Mouse (Mus musculus): ENCODE data around the gene Cutal. TPM values are rescaled to one million over a fixed set of nuclear protein-coding genes. Genes with fewer than 3 reads are reported as not detected.
A peak's percentile ranks its signal among the peaks of the same experiment; 100 is the strongest.

Gene Cutal
- polyA plus RNA-seq, 1 experiment from 2014 or later: 1.7 TPM

- no peak overlapping the region for H3K4me3 ChIP-seq (replicated peaks)
- H3K36me3 ChIP-seq: no peaks in the 10 kb centered on the region
- no peak for ATAC-seq (ENCODE audit: insufficient read depth, low FRiP score, low read depth)
- H3K9me3 ChIP-seq: no peaks in the 10 kb centered on the region
- H3K27me3 ChIP-seq (replicated peaks): no peaks in the 10 kb centered on the region
- no peak overlapping the region for H3K9ac ChIP-seq
- WGBS: 54% methylated on average over 12 of the region's 12 CpGs
- H3K27ac ChIP-seq: no peak overlapping the region
- H3K4me1 ChIP-seq: peaks cover 8% of the 10 kb centered on the region; the same call in 1 of the 2 replicates
- H3K4me2 ChIP-seq: no peak overlapping the region
Observed at GRCm38 (mm10) chr2:34906861-34907604, 32.8 kb downstream of the Cutal start.

GRCm38 (mm10) chr2:34909719-34910118 is 35.5 kb downstream of the Cutal start:
- Histone ChIP-seq H3K27ac (no peak overlapping the region), H3K4me2 (no peak overlapping the region), H3K4me3 (replicated peaks) (no peak overlapping the region), H3K27me3 (replicated peaks) (no peaks in the 10 kb centered on the region), H3K36me3 (no peaks in the 10 kb centered on the region), H3K4me1 (peaks cover 8% of the 10 kb centered on the region; the same call in 1 of the 2 replicates), H3K9ac (no peak overlapping the region), H3K9me3 (no peaks in the 10 kb centered on the region)
- ATAC-seq (ENCODE audit: insufficient read depth, low FRiP score, low read depth): no peak
- 87% methylated on average over 4 of the region's 4 CpGs for WGBS

GRCm38 (mm10) chr2:34911871-34912270 is 37.7 kb downstream of the Cutal start:
- no peak overlapping the region for H3K4me2 ChIP-seq
- no peak for ATAC-seq (ENCODE audit: insufficient read depth, low FRiP score, low read depth)
- 82% methylated on average over 5 of the region's 5 CpGs for WGBS
- H3K27me3 ChIP-seq (replicated peaks): no peaks in the 10 kb centered on the region
- H3K9ac ChIP-seq: no peak overlapping the region
- peaks cover 8% of the 10 kb centered on the region; the same call in 1 of the 2 replicates for H3K4me1 ChIP-seq
- H3K27ac ChIP-seq: no peak overlapping the region
- H3K4me3 ChIP-seq (replicated peaks): no peak overlapping the region
- H3K36me3 ChIP-seq: no peaks in the 10 kb centered on the region
- no peaks in the 10 kb centered on the region for H3K9me3 ChIP-seq

- Histone ChIP-seq H3K4me1 (peaks cover 8% of the 10 kb centered on the region; the same call in 1 of the 2 replicates), H3K4me2 (peak overlapping the region; percentile 95), H3K9me3 (no peaks in the 10 kb centered on the region), H3K27me3 (replicated peaks) (no peaks in the 10 kb centered on the region), H3K9ac (peak overlapping the region; percentile 45; the same call in 1 of the 2 replicates), H3K27ac (no peak overlapping the region), H3K36me3 (no peaks in the 10 kb centered on the region), H3K4me3 (replicated peaks) (peak overlapping the region; percentile 58)
- ATAC-seq (ENCODE audit: insufficient read depth, low FRiP score, low read depth): no peak
- WGBS: 47% methylated on average over 7 of the region's 7 CpGs
Observed at GRCm38 (mm10) chr2:34912613-34913012, 38.4 kb downstream of the Cutal start.

GRCm38 (mm10) chr2:34913218-34914068 is 39.2 kb downstream of the Cutal start, which contains the start of gene Phf19:
TSS of gene Phf19 (minus strand) at chr2:34914026.
- H3K4me2 ChIP-seq: peak within 1 kb of the TSS; percentile 95
- peaks cover 8% of the 10 kb centered on the region; the same call in 1 of the 2 replicates for H3K4me1 ChIP-seq
- WGBS: under 1% methylated on average over 62 of the region's 64 CpGs
- H3K27me3 ChIP-seq (replicated peaks): no peaks in the 10 kb centered on the region
- peak within 1 kb of the TSS; percentile 45; the same call in 1 of the 2 replicates for H3K9ac ChIP-seq
- H3K27ac ChIP-seq: no peak within 1 kb of the TSS
- ATAC-seq (ENCODE audit: insufficient read depth, low FRiP score, low read depth): peak; percentile 37; the same call in 1 of the 2 replicates
- no peaks in the 10 kb centered on the region for H3K36me3 ChIP-seq
- no peaks in the 10 kb centered on the region for H3K9me3 ChIP-seq
- H3K4me3 ChIP-seq (replicated peaks): peak within 1 kb of the TSS; percentile 58

- H3K27me3 ChIP-seq (replicated peaks): no peaks in the 10 kb centered on the region
- peak overlapping the region; percentile 58 for H3K4me3 ChIP-seq (replicated peaks)
- H3K36me3 ChIP-seq: no peaks in the 10 kb centered on the region
- no peak overlapping the region for H3K27ac ChIP-seq
- no peaks in the 10 kb centered on the region for H3K9me3 ChIP-seq
- H3K4me1 ChIP-seq: peaks cover 8% of the 10 kb centered on the region; the same call in 1 of the 2 replicates
- 3% methylated on average over 37 of the region's 50 CpGs for WGBS
- H3K9ac ChIP-seq: peak overlapping the region; percentile 45; the same call in 1 of the 2 replicates
- ATAC-seq (ENCODE audit: insufficient read depth, low FRiP score, low read depth): peak; percentile 59
- peak overlapping the region; percentile 95 for H3K4me2 ChIP-seq
Observed at GRCm38 (mm10) chr2:34914069-34914822, 40.0 kb downstream of the Cutal start.

- no peak for ATAC-seq (ENCODE audit: insufficient read depth, low FRiP score, low read depth)
- no peak overlapping the region for H3K4me3 ChIP-seq (replicated peaks)
- no peaks in the 10 kb centered on the region for H3K9me3 ChIP-seq
- no peak overlapping the region for H3K27ac ChIP-seq
- H3K4me1 ChIP-seq: peaks cover 8% of the 10 kb centered on the region; the same call in 1 of the 2 replicates
- WGBS: 16% methylated on average over 2 of the region's 2 CpGs
- H3K27me3 ChIP-seq (replicated peaks): no peaks in the 10 kb centered on the region
- H3K36me3 ChIP-seq: no peaks in the 10 kb centered on the region
- H3K4me2 ChIP-seq: peak overlapping the region; percentile 95
- H3K9ac ChIP-seq: no peak overlapping the region
Observed at GRCm38 (mm10) chr2:34914823-34915082, 40.6 kb downstream of the Cutal start.

- no peak overlapping the region for H3K9ac ChIP-seq
- H3K27ac ChIP-seq: no peak overlapping the region
- no peaks in the 10 kb centered on the region for H3K27me3 ChIP-seq (replicated peaks)
- no peak for ATAC-seq (ENCODE audit: insufficient read depth, low FRiP score, low read depth)
- peaks cover 8% of the 10 kb centered on the region; the same call in 1 of the 2 replicates for H3K4me1 ChIP-seq
- WGBS: 64% methylated on average over 2 of the region's 2 CpGs
- no peak overlapping the region for H3K4me2 ChIP-seq
- no peak overlapping the region for H3K4me3 ChIP-seq (replicated peaks)
- no peaks in the 10 kb centered on the region for H3K36me3 ChIP-seq
- no peaks in the 10 kb centered on the region for H3K9me3 ChIP-seq
Observed at GRCm38 (mm10) chr2:34915103-34915502, 40.9 kb downstream of the Cutal start.

GRCm38 (mm10) chr2:34920144-34920543 is 45.9 kb downstream of the Cutal start:
- H3K27me3 ChIP-seq (replicated peaks): no peaks in the 10 kb centered on the region
- H3K4me2 ChIP-seq: no peak overlapping the region
- no peaks in the 10 kb centered on the region for H3K9me3 ChIP-seq
- H3K4me3 ChIP-seq (replicated peaks): no peak overlapping the region
- H3K9ac ChIP-seq: no peak overlapping the region
- H3K4me1 ChIP-seq: no peaks in the 10 kb centered on the region
- no peak for ATAC-seq (ENCODE audit: insufficient read depth, low FRiP score, low read depth)
- WGBS: 39% methylated on average over 2 of the region's 2 CpGs
- H3K36me3 ChIP-seq: no peaks in the 10 kb centered on the region
- no peak overlapping the region for H3K27ac ChIP-seq

GRCm38 (mm10) chr2:34922729-34923128 is 48.5 kb downstream of the Cutal start:
- no peaks in the 10 kb centered on the region for H3K9me3 ChIP-seq
- H3K4me3 ChIP-seq (replicated peaks): no peak overlapping the region
- H3K9ac ChIP-seq: no peak overlapping the region
- H3K36me3 ChIP-seq: no peaks in the 10 kb centered on the region
- H3K4me1 ChIP-seq: no peaks in the 10 kb centered on the region
- no peak for ATAC-seq (ENCODE audit: insufficient read depth, low FRiP score, low read depth)
- no peaks in the 10 kb centered on the region for H3K27me3 ChIP-seq (replicated peaks)
- no peak overlapping the region for H3K27ac ChIP-seq
- no peak overlapping the region for H3K4me2 ChIP-seq
- 6% methylated on average over 2 of the region's 2 CpGs for WGBS

GRCm38 (mm10) chr2:34927320-34927719 is 53.1 kb downstream of the Cutal start:
- H3K27ac ChIP-seq: no peak overlapping the region
- H3K4me1 ChIP-seq: no peaks in the 10 kb centered on the region
- ATAC-seq (ENCODE audit: insufficient read depth, low FRiP score, low read depth): peak; percentile 77; the same call in 1 of the 2 replicates
- H3K9ac ChIP-seq: no peak overlapping the region
- WGBS: 44% methylated on average over 5 of the region's 5 CpGs
- H3K9me3 ChIP-seq: no peaks in the 10 kb centered on the region
- H3K36me3 ChIP-seq: no peaks in the 10 kb centered on the region
- no peaks in the 10 kb centered on the region for H3K27me3 ChIP-seq (replicated peaks)
- no peak overlapping the region for H3K4me3 ChIP-seq (replicated peaks)
- H3K4me2 ChIP-seq: no peak overlapping the region
